Mouse (Mus musculus) spleen, adult 18-20 months (tissue): ENCODE data around the gene Slfn9.
A peak's percentile ranks its signal among the peaks of the same experiment; 100 is the strongest.
"Not testable (repeated sequence)": the region's sequence is repeated elsewhere in the genome, so short reads cannot be mapped to it uniquely, and the experiment has no call there.

ENCODE experiments used
- DNase-seq, 2 experiments: peaks; one replicate each; pipeline ENCODE4 v3.0.0; 2022; ENCODE audit warnings: mixed read lengths in 2 of 2

Slfn9 gene

GRCm38 (mm10) chr11:82954631-82955030, 37.0 kb downstream of the Slfn9 start:
- DNase-seq, result no peak

DNA sequence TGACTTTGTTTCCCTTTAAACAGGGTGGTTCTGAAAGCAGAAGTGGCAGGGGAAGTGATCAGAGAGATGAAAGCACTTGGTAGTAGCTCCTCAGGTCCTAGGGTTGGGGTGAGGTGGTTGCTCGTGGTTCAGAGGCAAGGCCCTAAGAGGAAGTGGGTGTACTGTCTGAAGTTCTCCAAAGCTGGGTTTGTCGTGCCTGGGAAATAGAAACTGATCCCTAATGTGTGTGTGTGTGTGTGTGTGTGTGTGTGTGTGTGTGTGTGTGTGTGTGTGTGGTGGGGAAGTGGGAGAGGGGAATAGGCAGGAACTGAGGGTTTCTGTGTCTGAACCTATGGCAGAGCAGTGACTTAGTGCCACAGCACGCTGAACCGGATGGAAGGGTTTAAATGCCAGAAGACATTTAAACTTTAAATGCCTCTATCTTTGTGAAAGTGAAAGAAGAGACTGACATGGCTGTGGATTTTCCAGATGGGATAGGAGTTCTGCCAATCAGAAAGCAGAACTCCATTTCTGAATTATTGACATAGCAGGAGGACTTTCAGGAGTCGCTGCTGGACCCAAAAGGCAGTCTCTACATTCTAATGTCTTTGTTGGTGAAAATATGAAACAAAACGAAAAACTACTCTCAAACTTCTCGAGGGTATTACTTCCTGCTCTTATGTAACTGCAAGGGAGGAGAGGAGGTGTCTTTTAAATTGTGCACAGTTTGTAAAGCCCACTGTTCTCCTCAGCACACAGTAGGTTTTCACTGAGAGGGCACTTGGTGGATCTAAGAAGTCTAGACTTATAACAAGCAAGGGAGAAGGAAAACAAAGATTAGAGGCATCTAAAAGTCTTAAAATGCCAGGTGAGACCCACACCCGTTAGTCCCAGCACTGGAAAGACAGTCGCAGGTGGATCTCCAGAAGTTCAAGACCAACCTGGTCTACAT, 38.8 kb downstream of the Slfn9 start:
- DNase-seq, result peak; percentile 51 to 52

DNA sequence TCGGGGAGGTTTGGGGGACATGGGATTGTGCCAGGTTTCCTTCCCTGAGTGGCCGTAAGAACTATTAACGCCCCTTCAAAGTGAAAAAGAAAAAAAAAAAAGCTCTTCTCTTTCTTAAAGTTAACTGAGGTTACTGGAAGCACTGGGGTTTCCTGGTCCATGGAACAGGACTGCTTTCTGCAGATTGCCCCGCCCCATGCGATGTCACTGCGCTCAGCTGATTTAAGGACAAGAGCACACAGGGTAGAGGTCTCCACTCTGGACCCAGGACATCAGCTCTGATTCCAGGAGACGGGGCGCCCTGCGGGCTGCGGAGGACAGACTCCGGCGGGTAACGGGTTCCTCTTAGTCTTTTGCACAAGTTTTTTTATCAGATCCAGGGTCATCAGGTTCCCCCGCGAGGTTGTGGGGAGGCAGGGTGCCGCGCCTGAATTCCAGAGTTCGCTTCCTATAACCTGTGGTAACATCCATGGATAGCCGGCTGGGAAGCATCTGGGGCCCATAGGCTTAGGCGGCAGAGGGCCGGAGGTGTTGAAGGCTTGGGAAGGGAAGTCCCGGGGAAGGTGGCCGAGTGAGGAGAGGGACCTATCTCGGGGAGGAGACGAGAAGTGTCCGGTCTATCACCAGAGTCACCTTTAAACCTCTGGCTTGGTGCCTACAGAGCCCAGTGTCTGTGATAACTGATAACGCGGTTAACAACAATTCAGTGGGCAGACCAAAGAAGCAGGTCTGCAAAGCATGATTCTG, 39.6 kb downstream of the Slfn9 start:
- DNase-seq, result peak; percentile 25 to 53

GRCm38 (mm10) chr11:82950736-82951481, 40.7 kb downstream of the Slfn9 start, which contains the start of gene Slfn5:
TSS of gene Slfn5 (plus strand) at chr11:82951349.
- DNase-seq, result no peak

GRCm38 (mm10) chr11:82949036-82949435, 42.6 kb downstream of the Slfn9 start:
- no peak for DNase-seq

DNA sequence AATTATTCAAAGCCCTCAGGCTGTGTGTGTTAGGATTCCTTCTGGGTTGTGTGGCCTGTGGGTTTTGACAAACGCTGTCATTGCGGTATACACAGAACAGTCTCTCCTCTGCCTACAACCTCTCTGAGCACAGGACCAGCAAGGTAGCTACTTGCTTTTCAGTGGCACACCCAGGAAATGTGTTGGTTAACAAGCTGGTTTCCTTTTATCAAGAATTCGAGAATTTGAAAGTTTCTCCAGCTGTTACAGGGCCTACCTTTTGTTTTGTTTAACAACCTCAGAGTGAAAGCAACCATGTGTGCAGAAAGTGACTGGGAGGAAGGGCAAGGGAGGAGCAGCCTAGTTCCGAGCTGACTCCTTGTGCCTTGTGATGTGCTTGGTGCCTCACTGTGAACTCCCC, 44.2 kb downstream of the Slfn9 start:
- no peak for DNase-seq

- DNase-seq, result no peak
Measured at GRCm38 (mm10) chr11:82945636-82946035, 46.0 kb downstream of the Slfn9 start.

DNA sequence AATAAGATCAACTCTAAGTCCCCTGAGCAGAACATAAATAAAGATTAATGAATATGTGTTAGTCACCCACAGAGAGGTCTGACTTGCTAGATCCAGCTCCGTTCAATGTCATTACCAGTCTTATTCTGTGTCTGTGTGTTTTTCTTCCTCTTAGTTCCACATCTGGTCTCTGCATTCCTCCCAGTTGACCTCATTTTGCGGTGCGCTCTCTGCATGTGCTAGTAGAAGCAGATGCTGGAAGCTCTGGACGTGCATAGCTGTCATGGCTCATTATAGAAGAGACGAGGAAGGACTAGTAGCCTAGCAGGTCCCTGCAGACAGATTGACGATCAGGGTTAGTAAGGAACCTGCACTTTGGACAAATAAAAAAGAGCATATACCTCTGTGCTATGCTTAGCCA, 48.3 kb downstream of the Slfn9 start:
- DNase-seq, result no peak

GRCm38 (mm10) chr11:82933186-82933585, 58.4 kb downstream of the Slfn9 start:
- no peak for DNase-seq

DNA sequence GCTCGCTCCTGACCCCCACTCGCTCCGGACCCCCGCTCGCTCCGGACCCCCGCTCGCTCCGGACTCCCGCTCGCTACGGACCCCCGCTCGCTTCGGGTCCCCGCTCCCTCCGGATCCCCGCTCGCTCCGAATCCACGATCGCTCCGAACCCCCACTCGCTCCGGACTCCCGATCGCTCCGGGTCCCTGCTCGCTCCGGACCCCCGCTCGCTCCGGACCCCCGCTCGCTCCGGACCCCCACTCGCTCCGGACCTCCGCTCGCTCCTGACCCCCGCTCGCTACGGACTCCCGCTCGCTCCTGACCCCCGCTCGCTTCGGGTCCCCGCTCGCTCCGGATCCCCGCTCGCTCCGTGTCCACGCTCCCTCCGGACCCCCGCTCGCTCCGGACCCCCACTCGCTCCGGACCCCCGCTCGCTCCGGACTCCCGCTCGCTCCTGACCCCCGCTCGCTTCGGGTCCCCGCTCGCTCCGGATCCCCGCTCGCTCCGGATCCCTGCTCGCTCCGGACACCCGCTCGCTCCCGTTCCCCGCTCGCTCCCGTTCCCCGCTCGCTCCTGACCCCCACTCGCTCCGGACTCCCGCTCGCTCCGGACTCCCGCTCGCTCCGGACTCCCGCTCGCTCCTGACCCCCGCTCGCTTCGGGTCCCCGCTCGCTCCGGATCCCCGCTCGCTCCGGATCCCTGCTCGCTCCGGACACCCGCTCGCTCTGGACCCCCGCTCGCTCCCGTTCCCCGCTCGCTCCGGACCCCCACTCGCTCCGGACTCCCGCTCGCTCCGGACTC, 59.8 kb downstream of the Slfn9 start:
- not testable (repeated sequence) for DNase-seq

DNA sequence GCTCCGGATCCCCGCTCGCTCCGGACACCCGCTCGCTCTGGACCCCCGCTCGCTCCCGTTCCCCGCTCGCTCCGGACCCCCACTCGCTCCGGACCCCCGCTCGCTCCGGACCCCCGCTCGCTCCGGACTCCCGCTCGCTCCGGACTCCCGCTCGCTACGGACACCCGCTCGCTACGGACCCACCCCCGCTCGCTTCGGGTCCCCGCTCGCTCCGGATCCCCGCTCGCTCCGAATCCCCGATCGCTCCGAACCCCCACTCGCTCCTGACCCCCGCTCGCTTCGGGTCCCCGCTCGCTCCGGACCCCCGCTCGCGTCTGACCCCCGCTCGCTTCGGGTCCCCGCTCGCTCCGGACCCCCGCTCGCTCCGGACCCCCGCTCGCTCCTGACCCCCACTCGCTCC, 60.5 kb downstream of the Slfn9 start:
- not testable (repeated sequence) for DNase-seq

GRCm38 (mm10) chr11:82930391-82930955, 61.2 kb downstream of the Slfn9 start:
- DNase-seq, result not testable (repeated sequence)

DNA sequence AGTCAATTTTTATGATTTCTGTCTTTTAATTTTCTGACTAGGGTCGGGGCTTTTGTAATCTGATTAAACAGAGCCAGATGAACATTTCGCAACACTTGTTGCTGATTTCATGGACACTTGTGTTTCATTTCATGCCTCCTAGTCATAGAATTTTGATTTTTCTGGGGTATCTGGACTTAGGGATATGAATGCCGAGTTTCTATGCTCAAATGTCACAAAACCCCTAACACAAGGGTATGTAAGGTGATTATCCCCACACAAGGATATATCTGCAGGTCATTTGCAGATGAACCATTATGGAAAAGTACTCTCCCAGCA, 62.0 kb downstream of the Slfn9 start:
- no peak for DNase-seq

DNA sequence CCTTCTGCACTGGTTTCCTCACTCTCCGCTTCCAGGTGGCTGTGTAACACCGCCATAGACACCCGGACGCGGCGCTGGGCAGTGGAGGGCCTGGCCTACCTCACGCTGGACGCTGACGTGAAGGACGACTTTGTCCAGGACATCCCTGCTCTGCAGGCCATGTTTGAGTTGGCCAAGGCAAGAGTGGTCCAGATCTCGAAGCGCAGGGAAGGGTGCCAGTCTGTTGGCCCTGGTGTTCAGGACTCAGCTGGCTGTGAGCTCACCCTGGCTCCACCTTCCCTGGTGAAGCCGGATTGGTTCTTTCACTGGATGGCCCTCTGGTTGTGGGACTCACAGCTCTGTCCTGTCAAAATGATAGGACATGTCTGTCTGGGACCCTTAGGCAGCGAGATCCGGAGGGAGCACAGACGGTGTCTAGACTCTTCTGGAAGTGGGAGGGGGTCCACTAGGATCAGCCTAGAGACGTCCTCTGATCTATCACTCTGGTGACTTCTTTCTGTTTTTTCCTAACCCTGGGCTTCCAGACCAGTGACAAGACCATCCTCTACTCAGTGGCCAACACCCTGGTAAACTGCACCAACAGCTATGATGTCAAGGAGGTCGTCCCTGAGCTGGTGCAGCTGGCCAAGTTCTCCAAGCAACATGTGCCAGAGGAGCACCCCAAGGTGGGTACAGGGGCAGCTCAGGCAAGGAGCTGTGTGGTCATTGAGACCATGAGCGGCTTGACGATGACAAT, 62.6 kb downstream of the Slfn9 start:
- DNase-seq, result no peak
